Mouse (Mus musculus): ENCODE results near the gene Hebp1.

GRCm38 (mm10) chr6:135087721-135088451 lies 109.9 kb downstream of the Hebp1 start:
- no peak for TF ChIP-seq POLR2A (IDR thresholded peaks at IDR 0.05; ENCODE audit: extremely low read depth, insufficient read depth, low read length)
- TF ChIP-seq CTCF (IDR thresholded peaks at IDR 0.05; ENCODE audit: low read depth, low read length) = peak; percentile 82
